Mouse (Mus musculus) CH12.LX (cell line): ENCODE results near the gene Sdf4. TPM values are rescaled to one million over a fixed set of nuclear protein-coding genes. Genes with fewer than 3 reads are reported as not detected.

ENCODE experiments used
- DNase-seq: peaks from one replicate; pipeline ENCODE4 v3.0.0-alpha.2; 2013; ENCODE audit errors: extremely low read depth
- H3K27ac ChIP-seq: 2 replicates; pipeline ENCODE4 v1.5.1; 2012; ENCODE audit warnings: low read depth, mild to moderate bottlenecking, control low read depth, moderate library complexity; ENCODE audit not compliant: insufficient read depth
- H3K27me3 ChIP-seq: replicated peaks from 2 replicates; pipeline ENCODE3; 2012; ENCODE audit warnings: inconsistent platforms
- H3K36me3 ChIP-seq, 2 experiments: replicated peaks in 1 of 2; 2 replicates each; pipeline versions ENCODE3 to v1.6.1; 2012; ENCODE audit warnings: inconsistent platforms in 1 of 2, low read length in 1 of 2, mild to moderate bottlenecking in 1 of 2, mixed read lengths in 1 of 2, moderate library complexity in 1 of 2; ENCODE audit not compliant: control insufficient read depth in 1 of 2, insufficient read depth in 1 of 2
- H3K4me1 ChIP-seq, 2 experiments: 2 replicates each; pipeline ENCODE4 v1.6.1; 2012; ENCODE audit warnings: inconsistent platforms in 1 of 2, moderate library complexity in 1 of 2; ENCODE audit not compliant: insufficient read depth in 2 of 2, control insufficient read depth in 1 of 2
- H3K4me2 ChIP-seq: 2 replicates; pipeline ENCODE4 v1.6.1; 2012; ENCODE audit warnings: low read depth, mild to moderate bottlenecking, control low read depth; ENCODE audit not compliant: poor library complexity, insufficient read depth, severe bottlenecking
- H3K4me3 ChIP-seq, 3 experiments: fragments of 150-350 bp in 1 of 3; sonication (generic) in 1 of 3; replicated peaks in 1 of 3; 2 replicates each; pipeline versions ENCODE3 to v1.5.1; 2011 to 2012; ENCODE audit warnings: low read depth in 2 of 3, low read length in 2 of 3, mild to moderate bottlenecking in 2 of 3, moderate library complexity in 2 of 3, control low read depth in 1 of 3, improper control_type of control experiment in 1 of 3, inconsistent platforms in 1 of 3, mixed read lengths in 1 of 3; ENCODE audit not compliant: poor library complexity in 1 of 3
- H3K79me2 ChIP-seq: replicated peaks from 2 replicates; pipeline ENCODE4 v1.6.1; 2012; ENCODE audit warnings: mild to moderate bottlenecking, moderate library complexity; ENCODE audit not compliant: control insufficient read depth, poor library complexity, insufficient read depth, severe bottlenecking; ENCODE audit errors: extremely low read depth
- H3K9ac ChIP-seq: 2 replicates; pipeline ENCODE4 v1.6.1; 2012; ENCODE audit warnings: low read depth, mild to moderate bottlenecking, control low read depth, moderate library complexity; ENCODE audit not compliant: insufficient read depth
- H3K9me3 ChIP-seq: replicated peaks from 2 replicates; pipeline ENCODE3; 2012; ENCODE audit warnings: low read length, inconsistent platforms, mixed read lengths
- BHLHE40 ChIP-seq: IDR thresholded peaks from 2 replicates; pipeline ENCODE4 v1.6.1; 2011; ENCODE audit warnings: mild to moderate bottlenecking, low read depth, low read length, improper control_type of control experiment
- CHD1 ChIP-seq: IDR thresholded peaks from 2 replicates; pipeline ENCODE4 v1.6.1; 2012; ENCODE audit warnings: low read depth, low read length, improper control_type of control experiment, inconsistent platforms
- CHD2 ChIP-seq: IDR thresholded peaks from 2 replicates; pipeline ENCODE4 v1.6.1; 2011; ENCODE audit warnings: low read length, improper control_type of control experiment
- CTCF ChIP-seq, 2 experiments: IDR thresholded peaks in 1 of 2; conservative IDR thresholded peaks in 1 of 2; 2 replicates each; pipeline ENCODE4 v1.5.1; 2011 to 2012; ENCODE audit warnings: low read depth in 2 of 2, low read length in 2 of 2, improper control_type of control experiment in 1 of 2, inconsistent platforms in 1 of 2, mild to moderate bottlenecking in 1 of 2, moderate library complexity in 1 of 2
- E2F4 ChIP-seq: IDR thresholded peaks from 2 replicates; pipeline ENCODE4 v1.6.1; 2011; ENCODE audit warnings: low read depth, low read length, improper control_type of control experiment; ENCODE audit not compliant: insufficient replicate concordance
- ELF1 ChIP-seq: IDR thresholded peaks from 2 replicates; pipeline ENCODE4 v1.6.1; 2014; ENCODE audit warnings: low read depth, mild to moderate bottlenecking, inconsistent platforms, low read length, improper control_type of control experiment
- EP300 ChIP-seq: IDR thresholded peaks from 2 replicates; pipeline ENCODE4 v1.6.1; 2011; ENCODE audit warnings: low read length, improper control_type of control experiment
- ETS1 ChIP-seq: conservative IDR thresholded peaks from 2 replicates; pipeline ENCODE4 v1.6.1; 2012; ENCODE audit warnings: low read depth, mild to moderate bottlenecking, inconsistent platforms, low read length, improper control_type of control experiment, moderate library complexity
- GABPA ChIP-seq: IDR thresholded peaks from 2 replicates; pipeline ENCODE4 v1.6.1; 2012; ENCODE audit warnings: low read depth, low read length, improper control_type of control experiment, inconsistent platforms; ENCODE audit not compliant: insufficient replicate concordance
- IRF4 ChIP-seq: IDR thresholded peaks from 2 replicates; pipeline ENCODE4 v1.6.1; 2014; ENCODE audit warnings: low read depth, mild to moderate bottlenecking, inconsistent platforms, low read length, improper control_type of control experiment
- JUND ChIP-seq: conservative IDR thresholded peaks from 2 replicates; pipeline ENCODE4 v1.6.1; 2011; ENCODE audit warnings: low read depth, low read length, improper control_type of control experiment
- KAT2A ChIP-seq: IDR thresholded peaks from 2 replicates; pipeline ENCODE4 v1.6.1; 2012; ENCODE audit warnings: low read length, improper control_type of control experiment, inconsistent platforms; ENCODE audit not compliant: insufficient replicate concordance
- MAFK ChIP-seq: IDR thresholded peaks from 2 replicates; pipeline ENCODE4 v1.6.1; 2011; ENCODE audit warnings: low read length, improper control_type of control experiment; ENCODE audit not compliant: insufficient replicate concordance
- MAX ChIP-seq: IDR thresholded peaks from 2 replicates; pipeline ENCODE4 v1.6.1; 2011; ENCODE audit warnings: low read length, improper control_type of control experiment
- MAZ ChIP-seq: IDR thresholded peaks from 2 replicates; pipeline ENCODE4 v1.6.1; 2012; ENCODE audit warnings: low read depth, mild to moderate bottlenecking, inconsistent platforms, low read length, improper control_type of control experiment, moderate library complexity
- MYC ChIP-seq: IDR thresholded peaks from 2 replicates; pipeline ENCODE4 v1.6.1; 2011; ENCODE audit warnings: low read depth, mild to moderate bottlenecking, improper control_type of control experiment, low read length
- PAX5 ChIP-seq: IDR thresholded peaks from 2 replicates; pipeline ENCODE4 v1.6.1; 2012; ENCODE audit warnings: low read length, inconsistent platforms, mixed read lengths
- POLR2A ChIP-seq: IDR thresholded peaks from 2 replicates; pipeline ENCODE4 v1.6.1; 2011; ENCODE audit warnings: low read depth, mild to moderate bottlenecking, improper control_type of control experiment, low read length
- POLR2AphosphoS2 ChIP-seq: IDR thresholded peaks from 2 replicates; pipeline ENCODE4 v1.6.1; 2011; ENCODE audit warnings: low read depth, low read length, improper control_type of control experiment
- RAD21 ChIP-seq: IDR thresholded peaks from 2 replicates; pipeline ENCODE4 v1.6.1; 2011; ENCODE audit warnings: low read depth, mild to moderate bottlenecking, low read length, improper control_type of control experiment, moderate library complexity
- RCOR1 ChIP-seq: conservative IDR thresholded peaks from 2 replicates; pipeline ENCODE4 v1.6.1; 2012; ENCODE audit warnings: low read depth, mild to moderate bottlenecking, inconsistent platforms, low read length, improper control_type of control experiment
- SIN3A ChIP-seq: IDR thresholded peaks from 2 replicates; pipeline ENCODE4 v1.6.1; 2012; ENCODE audit warnings: low read length, improper control_type of control experiment, inconsistent platforms
- TBP ChIP-seq: conservative IDR thresholded peaks from 2 replicates; pipeline ENCODE4 v1.6.1; 2011; ENCODE audit warnings: low read depth, low read length, improper control_type of control experiment
- UBTF ChIP-seq: IDR thresholded peaks from 2 replicates; pipeline ENCODE4 v1.6.1; 2012; ENCODE audit warnings: low read depth, mild to moderate bottlenecking, inconsistent platforms, low read length, improper control_type of control experiment, moderate library complexity
- USF1 ChIP-seq: IDR thresholded peaks from 2 replicates; pipeline ENCODE4 v1.6.1; 2014; ENCODE audit warnings: low read depth, mild to moderate bottlenecking, inconsistent platforms, low read length, improper control_type of control experiment
- USF2 ChIP-seq: conservative IDR thresholded peaks from 2 replicates; pipeline ENCODE4 v1.6.1; 2011; ENCODE audit warnings: low read depth, low read length, improper control_type of control experiment
- ZC3H11A ChIP-seq: IDR thresholded peaks from 2 replicates; pipeline ENCODE4 v1.6.1; 2012; ENCODE audit warnings: low read depth, mild to moderate bottlenecking, inconsistent platforms, low read length, improper control_type of control experiment
- ZKSCAN1 ChIP-seq: IDR thresholded peaks from 2 replicates; pipeline ENCODE4 v1.6.1; 2012; ENCODE audit warnings: low read depth, inconsistent platforms, low read length, improper control_type of control experiment, borderline replicate concordance
- ZMIZ1 ChIP-seq: IDR thresholded peaks from 2 replicates; pipeline ENCODE4 v1.6.1; 2012; ENCODE audit warnings: low read depth, mild to moderate bottlenecking, inconsistent platforms, low read length, improper control_type of control experiment
- ZNF384 ChIP-seq: IDR thresholded peaks from 2 replicates; pipeline ENCODE4 v1.6.1; 2012; ENCODE audit warnings: low read depth, low read length, improper control_type of control experiment, inconsistent platforms
- dilution Hi-C: fragments of 300-500 bp; cut with MboI; formaldehyde crosslinking; loops from 2 replicates; pipeline ENCODE4 v1.14.3; 2020; ENCODE audit warnings: low sequenced_read_pairs; ENCODE audit not compliant: extremely low pct_unique_long_range_greater_than_20kb, extremely low pct_ligation_motif_present
- in situ Hi-C: fragments of 300-500 bp; cut with MboI; formaldehyde crosslinking; loops from 3 replicates; pipeline ENCODE4 v1.14.3; 2019; ENCODE audit warnings: low sequenced_read_pairs, low pct_ligation_motif_present, low pct_unique_long_range_greater_than_20kb, mixed read lengths
- polyA plus RNA-seq: library from polyadenylated mRNA; unstranded; fragments of >175 nt; gene quantifications from 2 replicates; pipeline ENCODE4 v1.2.1, GENCODE M21; 2012; ENCODE audit warnings: low read depth; ENCODE audit not compliant: insufficient read length
- total RNA-seq, 2 experiments: library from RNA; depleted of rRNA; stranded (reverse); fragments of 300-350 nt in 1 of 2; fragments of >200 nt in 1 of 2; gene quantifications; 2 replicates each; pipeline ENCODE4 v1.2.3; 2012 to 2014

Gene Sdf4
- total and polyA plus RNA-seq, 3 experiments, result 167 to 211 (median 210) TPM

DNA sequence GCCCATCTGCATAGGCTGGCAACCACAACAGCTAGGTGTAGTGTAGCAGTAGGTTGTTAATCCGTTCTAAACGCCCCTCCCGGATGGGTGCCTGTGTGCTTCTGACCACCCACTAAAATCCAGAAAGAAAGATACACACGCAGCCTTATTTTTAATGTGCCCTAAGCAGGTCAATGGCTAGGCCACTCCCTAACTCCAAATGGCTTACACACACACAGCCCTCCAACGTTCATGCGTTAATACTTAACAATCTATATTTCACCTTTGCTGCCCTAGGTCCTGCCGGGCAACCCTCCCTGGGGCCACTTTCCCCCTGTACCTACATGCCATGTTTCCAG, 38.6 kb downstream of the Sdf4 start:
- in situ Hi-C loops (loop anchor here (5.0 kb wide), 2 partner anchors 49 to 61 kb away; no protein-coding TSS in a partner anchor), dilution Hi-C loops (no loop called here)
- Histone ChIP-seq H3K27ac (peak overlapping the region; percentile 99), H3K79me2 (no peaks in the 10 kb centered on the region), H3K4me3 (peak overlapping the region; percentile 44 to 59 (median 55)), H3K36me3 (peaks cover 16 to 34% of the 10 kb centered on the region in 2 experiments), H3K9ac (peak overlapping the region; percentile 65), H3K9me3 (no peaks in the 10 kb centered on the region), H3K4me2 (peak overlapping the region; percentile 73), H3K27me3 (no peaks in the 10 kb centered on the region), H3K4me1 (peaks cover 30 to 60% of the 10 kb centered on the region in 2 experiments)
- no peak for DNase-seq
- TF ChIP-seq EP300, result no peak
- TF ChIP-seq TBP, result peak; percentile 5; the same call in 1 of the 2 replicates

DNA sequence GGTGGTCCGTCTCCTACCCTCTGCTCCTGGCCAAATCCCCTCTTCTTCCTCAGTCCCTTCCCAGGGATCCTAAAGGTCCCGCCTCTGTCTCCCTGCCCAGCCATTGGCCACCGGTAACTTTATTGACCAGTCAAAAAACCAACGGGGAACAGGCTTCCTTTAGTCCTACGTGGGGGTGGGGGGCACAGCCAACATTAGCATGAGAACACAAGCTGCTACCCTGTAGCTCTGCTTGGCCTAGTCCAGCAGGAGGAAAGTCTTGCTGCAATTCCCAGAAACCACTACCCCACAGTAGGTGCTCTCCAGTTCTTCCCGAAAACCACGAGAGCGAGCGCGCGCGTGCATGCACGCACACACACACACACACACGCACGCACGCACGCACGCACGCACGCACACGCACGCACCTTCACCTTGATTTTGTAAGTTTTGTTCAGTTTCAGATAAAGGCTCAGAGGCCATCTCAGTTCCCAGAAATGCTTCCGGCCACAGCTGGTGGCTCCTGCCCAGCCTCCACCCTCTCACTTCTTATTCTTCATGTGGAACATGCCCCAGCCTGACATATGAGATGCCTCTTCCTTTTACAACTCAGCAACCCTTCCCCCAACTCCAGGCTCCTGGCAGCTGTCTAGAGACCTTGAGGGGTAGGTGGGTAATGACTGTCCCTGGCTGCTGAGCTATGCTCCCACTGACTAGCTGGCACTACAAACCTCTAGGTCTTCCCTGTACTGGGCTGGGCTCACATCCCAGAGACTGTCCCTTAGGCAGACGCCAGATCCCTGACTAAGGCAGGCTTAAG, 39.1 kb downstream of the Sdf4 start:
- peaks cover 16 to 34% of the 10 kb centered on the region in 2 experiments for H3K36me3 ChIP-seq
- peak; percentile 97 for DNase-seq
- TF ChIP-seq JUND (peak; percentile 39; the same call in 1 of the 2 replicates), CHD2 (peak; percentile 95), POLR2A (peak; percentile 56), PAX5 (no peak), EP300 (peak; percentile 93), SIN3A (peak; percentile 85), CTCF (conservative IDR thresholded peaks at IDR 0.05 in 1 of 2, IDR thresholded peaks at IDR 0.05 in 1 of 2; ENCODE audit: low read depth in 2 of 2, low read length in 2 of 2) (no peak), ZKSCAN1 (no peak), ZC3H11A (no peak), USF1 (no peak), ETS1 (peak; percentile 95), USF2 (no peak), ELF1 (peak; percentile 82), TBP (peak; percentile 29; the same call in 1 of the 2 replicates), MAZ (0 out of 2 replicates have a peak, but pooled peaks have one; percentile 30), IRF4 (peak; percentile 95), ZMIZ1 (peak; percentile 75), MAFK (peak; percentile 52; the same call in 1 of the 2 replicates), BHLHE40 (peak; percentile 93), KAT2A (0 out of 2 replicates have a peak, but pooled peaks have one; percentile 56), POLR2AphosphoS2 (no peak; the same call in 1 of the 2 replicates), MYC (peak; percentile 81), RCOR1 (peak; percentile 73; the same call in 1 of the 2 replicates), MAX (peak; percentile 73), UBTF (no peak), RAD21 (no peak; the same call in 1 of the 2 replicates), CHD1 (peak; percentile 94; the same call in 1 of the 2 replicates), E2F4 (no peak), ZNF384 (no peak), GABPA (no peak)

More for the DNA sequence above, 39.1 kb downstream of the Sdf4 start:
- Histone ChIP-seq H3K79me2 (no peaks in the 10 kb centered on the region), H3K4me3 (peak overlapping the region; percentile 44 to 59 (median 55)), H3K4me2 (peak overlapping the region; percentile 73), H3K27me3 (no peaks in the 10 kb centered on the region), H3K27ac (peak overlapping the region; percentile 99), H3K9ac (peak overlapping the region; percentile 65), H3K9me3 (no peaks in the 10 kb centered on the region), H3K4me1 (peaks cover 30 to 54% of the 10 kb centered on the region in 2 experiments)
- dilution Hi-C loops (no loop called here), in situ Hi-C loops (loop anchor here (5.0 kb wide), 2 partner anchors 49 to 61 kb away; no protein-coding TSS in a partner anchor)
